Mouse (Mus musculus) testis, postnatal 10 days (tissue): Measurements from ENCODE around the gene Nt5c3b.

Source experiments
- DNase-seq: peaks from one replicate; pipeline ENCODE4 v3.0.0; 2021; ENCODE audit warnings: low spot score

Gene Nt5c3b

DNA sequence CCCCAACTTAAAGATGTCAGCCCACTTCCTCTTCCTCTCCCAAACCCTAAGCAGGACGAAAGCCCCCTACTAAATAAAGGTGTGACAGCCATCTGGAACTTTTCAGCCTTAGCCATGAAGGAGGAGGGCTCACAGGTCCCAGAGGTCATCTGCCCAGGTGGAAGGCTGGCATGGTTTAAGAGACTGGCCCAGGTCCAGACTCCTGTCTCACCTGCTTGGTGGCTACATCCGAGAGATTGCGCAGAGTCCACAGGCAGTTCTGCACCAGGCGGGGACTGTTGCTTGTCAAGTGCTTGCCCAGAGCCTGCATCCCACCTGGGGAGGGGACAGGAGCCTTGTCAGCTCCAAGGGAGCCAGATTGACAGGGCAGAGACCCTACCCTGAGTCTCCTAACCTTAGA is 62.3 kb downstream of the Nt5c3b start:
- no peak for DNase-seq

DNA sequence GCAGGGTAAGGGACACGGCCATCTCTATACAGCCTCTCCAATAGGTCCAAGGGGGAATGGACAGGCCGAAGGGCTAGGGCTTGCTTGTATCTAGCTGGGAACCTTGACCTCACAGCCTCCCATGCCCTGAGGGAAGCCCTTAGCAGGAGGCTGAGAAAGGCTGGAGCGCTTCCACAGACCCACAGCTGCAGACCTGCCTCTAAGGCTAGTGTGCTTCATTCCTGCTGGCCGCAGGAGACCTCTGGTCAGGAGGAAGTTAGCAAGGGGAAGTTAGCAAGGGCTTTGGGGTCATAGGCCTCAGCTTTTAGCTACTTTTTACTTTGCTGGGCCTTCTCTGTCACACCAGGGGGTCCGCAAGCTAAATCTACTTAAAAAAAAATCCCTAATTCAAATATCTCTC is 63.2 kb downstream of the Nt5c3b start:
- DNase-seq, result no peak

DNA sequence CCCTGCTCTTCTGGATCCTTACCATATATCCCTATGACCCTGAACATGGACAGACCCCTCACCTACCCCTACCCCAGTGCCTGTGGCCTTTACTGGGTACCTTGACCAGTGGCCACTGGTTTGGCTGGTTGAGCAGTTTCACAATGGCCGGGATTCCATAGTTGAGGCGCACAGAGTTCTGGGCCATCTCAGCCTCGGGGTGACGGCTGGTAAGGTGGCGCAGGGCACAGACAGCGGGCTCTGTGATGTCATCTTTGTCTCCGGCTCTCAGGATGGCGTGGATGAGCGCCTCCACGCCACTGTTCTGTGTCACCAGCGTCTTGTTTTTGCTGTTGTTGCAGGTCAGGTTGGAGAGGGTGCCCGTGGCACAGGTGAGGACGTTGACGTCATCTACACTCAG is 63.6 kb downstream of the Nt5c3b start:
- DNase-seq, result no peak

DNA sequence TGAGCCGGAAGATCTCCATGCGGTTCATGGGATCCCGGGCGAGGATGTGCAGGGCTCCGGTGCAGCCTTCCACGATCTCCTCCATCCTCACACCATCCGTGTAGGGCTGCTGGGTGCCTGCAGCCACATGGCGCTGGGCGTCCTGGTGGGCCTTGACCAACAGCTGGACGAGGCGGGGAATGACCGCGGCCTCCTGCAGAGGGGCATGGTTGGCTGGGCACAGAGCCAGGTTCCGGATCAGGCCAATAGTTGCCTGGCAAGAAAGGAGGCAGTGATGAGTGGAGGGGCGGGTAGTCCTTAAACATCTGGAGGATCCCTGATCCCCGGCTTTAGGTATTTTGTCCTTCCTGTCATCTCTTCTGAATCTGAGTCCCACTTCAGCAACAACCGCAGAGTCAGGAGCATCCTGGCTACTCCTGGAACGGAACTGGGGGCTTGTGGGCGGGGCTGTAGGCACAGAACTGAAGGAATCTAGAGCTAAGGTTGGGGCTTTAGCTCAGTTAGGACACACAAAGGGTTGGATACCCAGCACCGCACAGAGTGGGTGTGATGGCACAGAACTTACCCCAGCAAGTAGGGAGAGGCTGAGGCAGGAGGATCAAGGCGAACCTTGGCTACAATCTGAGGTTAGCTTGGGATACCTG is 64.7 kb downstream of the Nt5c3b start:
- no peak for DNase-seq

DNA sequence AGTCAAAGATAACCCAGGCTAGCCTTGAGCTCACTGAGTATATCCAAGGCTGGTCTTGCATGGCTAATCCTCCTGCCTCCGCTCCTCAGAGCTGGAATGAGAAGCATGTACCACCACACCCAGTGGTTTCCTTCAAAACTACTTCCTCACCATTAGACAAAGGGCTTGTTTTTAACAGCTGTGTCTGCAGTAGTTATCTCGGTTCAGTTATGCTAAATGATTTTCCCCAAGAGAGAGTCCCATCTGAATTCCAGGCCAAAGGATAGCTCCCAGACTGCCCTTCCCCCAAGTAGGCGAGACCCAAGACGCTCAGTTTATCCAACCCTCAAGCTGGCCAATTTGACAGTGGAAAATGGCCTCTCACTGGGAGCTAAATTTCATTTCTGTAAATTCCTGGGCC is 65.6 kb downstream of the Nt5c3b start:
- no peak for DNase-seq

DNA sequence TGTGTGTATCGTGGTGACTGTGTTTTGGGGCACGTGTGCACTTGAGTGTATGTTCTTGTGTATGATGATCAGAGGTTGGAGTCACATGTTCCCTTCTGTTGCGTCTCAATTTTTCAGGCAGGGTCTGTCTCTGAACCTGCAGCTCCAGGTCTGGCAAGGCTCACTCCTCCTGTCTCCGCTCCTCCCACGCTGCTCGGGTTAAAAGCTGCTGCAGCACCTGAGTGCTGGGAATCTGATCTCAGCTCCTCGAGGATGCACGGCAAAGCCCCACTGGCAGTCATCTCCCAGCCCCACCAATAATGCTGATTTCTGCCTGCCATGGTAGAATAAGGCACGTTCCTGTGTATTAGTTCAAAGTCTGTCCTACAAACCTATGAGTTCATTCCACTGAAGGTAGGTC is 66.5 kb downstream of the Nt5c3b start:
- DNase-seq, result no peak
